Mouse (Mus musculus): ENCODE data around the gene Shisa3. TPM values are rescaled to one million over a fixed set of nuclear protein-coding genes. Genes with fewer than 3 reads are reported as not detected.

Shisa3 gene
- polyA plus RNA-seq, 1 experiment from 2014 or later: 10.0 TPM

GRCm38 (mm10) chr5:67629440-67629839, 21.8 kb downstream of the Shisa3 start:
- H3K27me3 ChIP-seq (ENCODE audit: control insufficient read depth, insufficient read depth, low read length): no peaks in the 10 kb centered on the region
- ATAC-seq (ENCODE audit: insufficient read depth, low FRiP score, low TSS enrichment) (no peak), DNase-seq (ENCODE audit: low spot score) (no peak)
- H3K9me3 ChIP-seq (ENCODE audit: control insufficient read depth, low read length): no peaks in the 10 kb centered on the region
- no peak overlapping the region for H3K4me3 ChIP-seq (ENCODE audit: low read depth, low read length)
- 74% methylated on average over 7 of the region's 7 CpGs for WGBS
- H3K9ac ChIP-seq (ENCODE audit: low read length): no peak overlapping the region
- H3K4me2 ChIP-seq (ENCODE audit: low read depth): no peak overlapping the region
- no peaks in the 10 kb centered on the region for H3K36me3 ChIP-seq (ENCODE audit: control insufficient read depth, insufficient read depth, low read length)
- H3K27ac ChIP-seq (ENCODE audit: low read depth, low read length): no peak overlapping the region
- H3K4me1 ChIP-seq (ENCODE audit: control insufficient read depth, insufficient read depth, low read length): peaks cover 10% of the 10 kb centered on the region

GRCm38 (mm10) chr5:67629861-67630260, 22.2 kb downstream of the Shisa3 start:
- DNase-seq (ENCODE audit: low spot score) (no peak), ATAC-seq (ENCODE audit: insufficient read depth, low FRiP score, low TSS enrichment) (no peak)
- Histone ChIP-seq H3K36me3 (ENCODE audit: control insufficient read depth, insufficient read depth, low read length) (no peaks in the 10 kb centered on the region), H3K4me2 (ENCODE audit: low read depth) (no peak overlapping the region), H3K9ac (ENCODE audit: low read length) (no peak overlapping the region), H3K4me1 (ENCODE audit: control insufficient read depth, insufficient read depth, low read length) (peaks cover 13% of the 10 kb centered on the region), H3K27ac (ENCODE audit: low read depth, low read length) (no peak overlapping the region), H3K9me3 (ENCODE audit: control insufficient read depth, low read length) (no peaks in the 10 kb centered on the region), H3K27me3 (ENCODE audit: control insufficient read depth, insufficient read depth, low read length) (no peaks in the 10 kb centered on the region), H3K4me3 (ENCODE audit: low read depth, low read length) (no peak overlapping the region)
- WGBS: 81% methylated on average over 6 of the region's 6 CpGs

DNA sequence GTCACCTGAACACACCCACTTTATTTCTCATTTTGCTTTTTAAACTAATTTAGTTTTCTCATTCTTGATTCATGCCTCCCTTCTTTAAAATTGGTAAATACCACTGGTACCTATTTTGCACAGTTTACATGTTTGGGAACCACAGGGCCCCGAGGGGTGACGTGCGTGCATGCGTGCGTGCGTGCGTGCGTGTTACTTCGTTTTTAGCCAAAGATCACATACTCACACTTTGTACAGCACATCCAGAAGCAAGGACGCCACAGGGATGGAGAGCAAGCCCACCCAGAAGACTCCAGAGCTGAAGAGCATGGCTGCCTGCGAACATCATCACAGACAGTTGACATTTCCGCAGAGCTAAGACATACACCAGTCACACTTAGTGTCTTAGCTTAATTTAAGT, 23.6 kb downstream of the Shisa3 start:
- H3K36me3 ChIP-seq (ENCODE audit: control insufficient read depth, insufficient read depth, low read length): no peaks in the 10 kb centered on the region
- H3K4me3 ChIP-seq (ENCODE audit: low read depth, low read length): no peak overlapping the region
- H3K27ac ChIP-seq (ENCODE audit: low read depth, low read length): no peak overlapping the region
- no peak overlapping the region for H3K9ac ChIP-seq (ENCODE audit: low read length)
- DNase-seq (ENCODE audit: low spot score) (no peak), ATAC-seq (ENCODE audit: insufficient read depth, low FRiP score, low TSS enrichment) (no peak)
- H3K9me3 ChIP-seq (ENCODE audit: control insufficient read depth, low read length): no peaks in the 10 kb centered on the region
- no peaks in the 10 kb centered on the region for H3K27me3 ChIP-seq (ENCODE audit: control insufficient read depth, insufficient read depth, low read length)
- peaks cover 13% of the 10 kb centered on the region for H3K4me1 ChIP-seq (ENCODE audit: control insufficient read depth, insufficient read depth, low read length)
- H3K4me2 ChIP-seq (ENCODE audit: low read depth): no peak overlapping the region
- WGBS: 94% methylated on average over 12 of the region's 12 CpGs

GRCm38 (mm10) chr5:67633138-67633782, 25.6 kb downstream of the Shisa3 start:
- Histone ChIP-seq H3K9me3 (ENCODE audit: control insufficient read depth, low read length) (no peaks in the 10 kb centered on the region), H3K4me3 (ENCODE audit: low read depth, low read length) (no peak overlapping the region), H3K9ac (ENCODE audit: low read length) (peak overlapping the region; percentile 19; the same call in 1 of the 2 replicates), H3K4me1 (ENCODE audit: control insufficient read depth, insufficient read depth, low read length) (peaks cover 13% of the 10 kb centered on the region), H3K27ac (ENCODE audit: low read depth, low read length) (peak overlapping the region; percentile 68), H3K27me3 (ENCODE audit: control insufficient read depth, insufficient read depth, low read length) (no peaks in the 10 kb centered on the region), H3K36me3 (ENCODE audit: control insufficient read depth, insufficient read depth, low read length) (no peaks in the 10 kb centered on the region; the same call in 1 of the 2 replicates), H3K4me2 (ENCODE audit: low read depth) (peak overlapping the region; percentile 17)
- DNase-seq (ENCODE audit: low spot score): no peak
- ATAC-seq (ENCODE audit: insufficient read depth, low FRiP score, low TSS enrichment): peak; percentile 69
- 11% methylated on average over 7 of the region's 7 CpGs for WGBS

- Histone ChIP-seq H3K4me3 (ENCODE audit: low read depth, low read length) (no peak overlapping the region), H3K27ac (ENCODE audit: low read depth, low read length) (peak overlapping the region; percentile 68), H3K9ac (ENCODE audit: low read length) (peak overlapping the region; percentile 19; the same call in 1 of the 2 replicates), H3K4me1 (ENCODE audit: control insufficient read depth, insufficient read depth, low read length) (peaks cover 13% of the 10 kb centered on the region), H3K9me3 (ENCODE audit: control insufficient read depth, low read length) (no peaks in the 10 kb centered on the region), H3K4me2 (ENCODE audit: low read depth) (peak overlapping the region; percentile 17), H3K27me3 (ENCODE audit: control insufficient read depth, insufficient read depth, low read length) (no peaks in the 10 kb centered on the region), H3K36me3 (ENCODE audit: control insufficient read depth, insufficient read depth, low read length) (no peaks in the 10 kb centered on the region; the same call in 1 of the 2 replicates)
- WGBS: 8% methylated on average over 10 of the region's 10 CpGs
- DNase-seq (ENCODE audit: low spot score) (peak; percentile 52), ATAC-seq (ENCODE audit: insufficient read depth, low FRiP score, low TSS enrichment) (peak; percentile 75)
Measured at GRCm38 (mm10) chr5:67633831-67634268, 26.2 kb downstream of the Shisa3 start.

GRCm38 (mm10) chr5:67634339-67634738, 26.7 kb downstream of the Shisa3 start:
- no peak overlapping the region for H3K4me2 ChIP-seq (ENCODE audit: low read depth)
- no peaks in the 10 kb centered on the region; the same call in 1 of the 2 replicates for H3K36me3 ChIP-seq (ENCODE audit: control insufficient read depth, insufficient read depth, low read length)
- peaks cover 13% of the 10 kb centered on the region for H3K4me1 ChIP-seq (ENCODE audit: control insufficient read depth, insufficient read depth, low read length)
- no peak overlapping the region for H3K9ac ChIP-seq (ENCODE audit: low read length)
- H3K9me3 ChIP-seq (ENCODE audit: control insufficient read depth, low read length): no peaks in the 10 kb centered on the region
- H3K4me3 ChIP-seq (ENCODE audit: low read depth, low read length): no peak overlapping the region
- 3% methylated on average over 3 of the region's 3 CpGs for WGBS
- ATAC-seq (ENCODE audit: insufficient read depth, low FRiP score, low TSS enrichment) (peak; percentile 58), DNase-seq (ENCODE audit: low spot score) (peak; percentile 41)
- no peaks in the 10 kb centered on the region for H3K27me3 ChIP-seq (ENCODE audit: control insufficient read depth, insufficient read depth, low read length)
- peak overlapping the region; percentile 68 for H3K27ac ChIP-seq (ENCODE audit: low read depth, low read length)

- Histone ChIP-seq H3K9ac (ENCODE audit: low read length) (no peak overlapping the region), H3K36me3 (ENCODE audit: control insufficient read depth, insufficient read depth, low read length) (no peaks in the 10 kb centered on the region; the same call in 1 of the 2 replicates), H3K9me3 (ENCODE audit: control insufficient read depth, low read length) (no peaks in the 10 kb centered on the region), H3K4me2 (ENCODE audit: low read depth) (no peak overlapping the region), H3K27me3 (ENCODE audit: control insufficient read depth, insufficient read depth, low read length) (no peaks in the 10 kb centered on the region), H3K4me1 (ENCODE audit: control insufficient read depth, insufficient read depth, low read length) (no peaks in the 10 kb centered on the region; the same call in 1 of the 2 replicates), H3K4me3 (ENCODE audit: low read depth, low read length) (no peak overlapping the region), H3K27ac (ENCODE audit: low read depth, low read length) (no peak overlapping the region)
- 0 out of 2 replicates have a peak, but pooled peaks have one; percentile 11 for ATAC-seq (ENCODE audit: insufficient read depth, low FRiP score, low TSS enrichment)
- WGBS: 50% methylated on average over 8 of the region's 8 CpGs
- DNase-seq (ENCODE audit: low spot score): no peak
Measured at GRCm38 (mm10) chr5:67640596-67641312, 33.1 kb downstream of the Shisa3 start.

DNA sequence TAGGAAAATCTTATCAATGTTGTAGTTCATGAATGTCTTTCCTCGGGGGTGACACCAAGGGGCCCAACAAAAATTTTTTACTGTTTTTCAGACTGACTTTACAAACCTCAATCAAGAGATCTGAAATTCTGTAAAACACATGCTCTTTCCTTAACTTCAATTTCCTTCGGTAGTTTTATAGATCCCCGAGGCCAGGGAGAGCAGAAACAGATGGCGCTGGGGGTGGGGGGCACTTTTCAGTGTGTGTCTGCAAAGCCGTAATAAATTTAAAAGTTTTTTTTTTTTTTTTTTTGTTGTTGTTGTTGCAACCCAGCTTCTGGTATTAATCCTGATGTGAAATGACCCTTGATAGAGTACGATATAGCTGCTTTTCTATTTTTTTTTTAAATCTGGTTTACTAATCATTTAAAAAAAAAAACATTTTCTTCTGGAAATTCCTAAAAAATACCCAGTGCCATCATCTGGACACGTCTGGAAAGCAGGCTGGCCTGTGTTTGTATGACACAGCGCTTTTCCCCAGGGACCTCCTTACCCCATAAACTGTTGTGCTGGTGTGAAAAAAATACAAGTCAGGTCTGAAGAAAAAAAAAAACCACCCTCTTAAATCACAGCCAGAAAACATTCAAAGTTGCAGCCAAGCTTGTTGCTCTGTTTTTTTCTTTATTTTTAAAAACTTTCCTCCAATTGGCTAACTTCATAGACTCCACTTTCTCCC, 33.9 kb downstream of the Shisa3 start:
- WGBS: 29% methylated on average over 8 of the region's 8 CpGs
- Histone ChIP-seq H3K36me3 (ENCODE audit: control insufficient read depth, insufficient read depth, low read length) (no peaks in the 10 kb centered on the region; the same call in 1 of the 2 replicates), H3K27ac (ENCODE audit: low read depth, low read length) (no peak overlapping the region), H3K4me2 (ENCODE audit: low read depth) (no peak overlapping the region), H3K9ac (ENCODE audit: low read length) (no peak overlapping the region), H3K4me1 (ENCODE audit: control insufficient read depth, insufficient read depth, low read length) (no peaks in the 10 kb centered on the region; the same call in 1 of the 2 replicates), H3K4me3 (ENCODE audit: low read depth, low read length) (no peak overlapping the region), H3K27me3 (ENCODE audit: control insufficient read depth, insufficient read depth, low read length) (no peaks in the 10 kb centered on the region), H3K9me3 (ENCODE audit: control insufficient read depth, low read length) (no peaks in the 10 kb centered on the region)
- ATAC-seq (ENCODE audit: insufficient read depth, low FRiP score, low TSS enrichment) (peak; percentile 46; the same call in 1 of the 2 replicates), DNase-seq (ENCODE audit: low spot score) (no peak)
